Mouse (Mus musculus) limb, embryonic 10.5 days (tissue): Measurements from ENCODE around the gene Cpsf6. TPM values are rescaled to one million over a fixed set of nuclear protein-coding genes. Genes with fewer than 3 reads are reported as not detected.

ENCODE experiments used
- DNase-seq: peaks from one replicate; pipeline ENCODE4 v3.0.0-alpha.2; 2017; ENCODE audit warnings: low spot score
- H3K27ac ChIP-seq: fragments of 300-500 bp; sonication (generic); 2 replicates; pipeline ENCODE4 v1.5.1; 2016; ENCODE audit warnings: mild to moderate bottlenecking
- H3K27me3 ChIP-seq: fragments of 300-500 bp; sonication (generic); 2 replicates; pipeline ENCODE4 v1.6.1; 2016; ENCODE audit warnings: low read depth, mild to moderate bottlenecking; ENCODE audit not compliant: poor library complexity, severe bottlenecking
- H3K36me3 ChIP-seq: fragments of 300-500 bp; sonication (generic); 2 replicates; pipeline ENCODE4 v1.6.1; 2016; ENCODE audit warnings: mild to moderate bottlenecking, moderate library complexity
- H3K4me1 ChIP-seq: fragments of 300-500 bp; sonication (generic); 2 replicates; pipeline ENCODE4 v1.6.1; 2016
- H3K4me3 ChIP-seq: fragments of 300-500 bp; sonication (generic); 2 replicates; pipeline ENCODE4 v1.5.1; 2016; ENCODE audit warnings: mild to moderate bottlenecking, moderate library complexity
- H3K9me3 ChIP-seq: fragments of 300-500 bp; sonication (generic); replicated peaks from 2 replicates; pipeline ENCODE4 v1.6.1; 2016; ENCODE audit warnings: mild to moderate bottlenecking
- WGBS: fragments of 180-500 bp; shearing (Covaris S2); methylation state at CpG from one replicate; pipeline ENCODE4 v1.1.7; 2016; 5-methylcytosine and 5-hydroxymethylcytosine counted together
- polyA plus RNA-seq: library from polyadenylated mRNA; unstranded; fragments of >200 nt; fragmentation: Nextera tagmentation; extraction: Ambion mirVana; gene quantifications from 2 replicates; pipeline ENCODE4 v1.2.1, GENCODE M21; 2016

The Cpsf6 gene
- polyA plus RNA-seq, 1 experiment from 2014 or later, result 235 TPM

- Histone ChIP-seq H3K4me3 (no peak overlapping the region), H3K27me3 (no peaks in the 10 kb centered on the region), H3K9me3 (no peaks in the 10 kb centered on the region), H3K4me1 (no peaks in the 10 kb centered on the region), H3K36me3 (no peaks in the 10 kb centered on the region), H3K27ac (no peak overlapping the region)
- WGBS, result 86% methylated on average over 11 of the region's 11 CpGs
- no peak for DNase-seq
Observed at GRCm38 (mm10) chr10:117316391-117316790, 63.4 kb downstream of the Cpsf6 start.

- Histone ChIP-seq H3K4me3 (no peak overlapping the region), H3K27me3 (no peaks in the 10 kb centered on the region), H3K27ac (no peak overlapping the region), H3K9me3 (no peaks in the 10 kb centered on the region), H3K4me1 (no peaks in the 10 kb centered on the region), H3K36me3 (no peaks in the 10 kb centered on the region)
- WGBS, result 89% methylated on average over 2 of the region's 2 CpGs
- no peak for DNase-seq
Observed at GRCm38 (mm10) chr10:117313133-117313532, 66.7 kb downstream of the Cpsf6 start.

- Histone ChIP-seq H3K4me3 (no peak overlapping the region), H3K9me3 (no peaks in the 10 kb centered on the region), H3K4me1 (no peaks in the 10 kb centered on the region), H3K36me3 (no peaks in the 10 kb centered on the region), H3K27me3 (no peaks in the 10 kb centered on the region), H3K27ac (no peak overlapping the region)
- 90% methylated on average over 8 of the region's 8 CpGs for WGBS
- no peak for DNase-seq
Observed at GRCm38 (mm10) chr10:117312168-117312567, 67.6 kb downstream of the Cpsf6 start.

DNA sequence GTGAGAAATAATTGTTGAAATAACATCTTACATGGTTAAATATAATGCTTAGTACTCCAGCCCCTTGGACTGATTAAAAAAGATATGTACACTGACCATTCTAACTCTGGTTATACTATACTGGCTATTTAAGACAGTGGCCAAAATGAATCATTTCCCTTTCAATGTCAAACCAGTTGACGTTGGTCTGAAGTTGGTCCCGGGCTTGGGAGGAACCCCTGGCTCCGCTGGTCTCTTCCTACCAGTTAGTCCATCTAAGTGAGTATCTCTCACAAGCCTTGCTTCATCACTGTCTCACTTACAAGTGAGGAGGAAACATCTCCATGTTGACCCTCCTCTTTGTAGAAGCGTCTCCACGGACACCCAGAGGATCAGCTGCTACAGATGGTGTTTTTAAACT lies 75.4 kb downstream of the Cpsf6 start:
- WGBS, result 90% methylated on average over 5 of the region's 5 CpGs
- Histone ChIP-seq H3K27me3 (no peaks in the 10 kb centered on the region), H3K9me3 (no peaks in the 10 kb centered on the region), H3K36me3 (no peaks in the 10 kb centered on the region), H3K27ac (no peak overlapping the region), H3K4me1 (no peaks in the 10 kb centered on the region), H3K4me3 (no peak overlapping the region)
- no peak for DNase-seq

- Histone ChIP-seq H3K4me1 (no peaks in the 10 kb centered on the region), H3K4me3 (no peak overlapping the region), H3K9me3 (no peaks in the 10 kb centered on the region), H3K27ac (no peak overlapping the region), H3K36me3 (no peaks in the 10 kb centered on the region), H3K27me3 (no peaks in the 10 kb centered on the region)
- WGBS, result 86% methylated on average over 1 of the region's 1 CpGs
- DNase-seq, result no peak
Observed at GRCm38 (mm10) chr10:117301688-117302087, 78.1 kb downstream of the Cpsf6 start.

DNA sequence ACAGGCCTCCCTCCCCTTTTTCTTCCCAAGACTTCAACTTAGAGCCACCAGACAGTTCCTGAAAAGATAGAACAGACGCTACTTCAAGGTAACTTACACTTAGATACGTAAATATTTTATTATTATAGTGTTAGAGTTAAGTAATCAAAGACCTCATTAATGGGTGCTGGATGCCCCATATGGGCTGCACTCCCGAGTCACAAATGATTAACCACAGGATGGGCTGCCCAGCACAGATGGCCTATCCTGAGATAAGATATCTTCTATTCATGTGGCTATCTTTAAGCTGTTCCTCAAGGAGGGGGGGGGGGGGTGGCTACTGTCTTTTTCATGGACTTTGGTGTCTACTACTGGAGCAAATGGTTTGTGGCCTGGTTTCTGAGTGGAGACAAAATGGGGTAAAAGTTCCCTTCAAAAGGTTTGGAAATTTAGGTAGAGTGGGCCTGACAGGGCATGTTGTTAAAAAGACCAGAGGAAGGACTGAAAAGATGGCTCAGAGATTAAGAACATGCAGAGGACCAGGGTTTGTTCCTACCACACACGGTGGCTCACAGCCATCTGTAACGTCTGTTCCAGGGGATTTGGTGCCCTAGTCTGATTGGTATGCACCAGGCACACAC lies 79.8 kb downstream of the Cpsf6 start:
- no peak for DNase-seq
- no peak overlapping the region for H3K4me3 ChIP-seq
- no peaks in the 10 kb centered on the region for H3K27me3 ChIP-seq
- no peaks in the 10 kb centered on the region for H3K36me3 ChIP-seq
- no peaks in the 10 kb centered on the region for H3K4me1 ChIP-seq
- H3K27ac ChIP-seq, result no peak overlapping the region
- 77% methylated on average over 5 of the region's 5 CpGs for WGBS
- no peaks in the 10 kb centered on the region for H3K9me3 ChIP-seq

DNA sequence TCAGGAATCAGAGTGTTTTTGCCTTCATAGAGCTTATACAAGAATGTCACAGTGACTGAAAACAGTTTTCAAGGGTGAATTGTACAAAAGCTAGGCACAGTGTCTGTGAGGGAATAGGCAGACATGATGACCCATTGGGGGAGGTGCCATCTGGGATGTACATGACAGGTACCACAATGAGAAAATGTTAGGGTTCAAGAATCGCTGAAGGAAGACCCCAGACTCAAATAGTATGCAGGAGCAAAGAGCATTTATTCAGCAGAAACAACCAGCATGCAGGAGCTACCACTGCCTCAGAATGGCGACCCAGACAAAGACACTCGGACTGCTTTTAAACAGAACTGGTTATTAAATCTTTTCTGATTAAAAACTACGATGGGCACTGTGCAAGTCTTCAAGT lies 80.7 kb downstream of the Cpsf6 start:
- no peak for DNase-seq
- H3K27me3 ChIP-seq, result no peaks in the 10 kb centered on the region
- H3K27ac ChIP-seq, result no peak overlapping the region
- no peaks in the 10 kb centered on the region for H3K9me3 ChIP-seq
- no peak overlapping the region for H3K4me3 ChIP-seq
- H3K36me3 ChIP-seq, result no peaks in the 10 kb centered on the region
- H3K4me1 ChIP-seq, result no peaks in the 10 kb centered on the region
- WGBS, result 80% methylated on average over 4 of the region's 4 CpGs

- 87% methylated on average over 6 of the region's 6 CpGs for WGBS
- no peaks in the 10 kb centered on the region for H3K9me3 ChIP-seq
- H3K4me3 ChIP-seq, result no peak overlapping the region
- no peak overlapping the region for H3K27ac ChIP-seq
- no peak for DNase-seq
- no peaks in the 10 kb centered on the region for H3K4me1 ChIP-seq
- H3K27me3 ChIP-seq, result no peaks in the 10 kb centered on the region
- no peaks in the 10 kb centered on the region for H3K36me3 ChIP-seq
Observed at GRCm38 (mm10) chr10:117298336-117298735, 81.5 kb downstream of the Cpsf6 start.

Other genes starting within 250 kb of the Cpsf6 start
- 18.0 and 20.0 TPM in 2 replicates for gene Frs2, start 231.5 kb downstream of the Cpsf6 start, polyA plus RNA-seq
- gene Yeats4, start 155.5 kb downstream of the Cpsf6 start, polyA plus RNA-seq, result 107 and 111 TPM in 2 replicates
- not detected in 2 replicates for gene 9530003J23Rik, start 141.3 kb downstream of the Cpsf6 start, polyA plus RNA-seq
- 6.8 and 8.7 TPM in 2 replicates for gene Lyz2, start 97.7 kb downstream of the Cpsf6 start, polyA plus RNA-seq
- gene Lyz1, start 87.1 kb downstream of the Cpsf6 start, polyA plus RNA-seq, result not detected in 2 replicates
- 22.5 and 31.5 TPM in 2 replicates for gene Cpm, start 249.5 kb upstream of the Cpsf6 start, polyA plus RNA-seq